Mouse (Mus musculus) liver, adult 2 months (tissue): ENCODE results near the gene Marveld3. TPM values are rescaled to one million over a fixed set of nuclear protein-coding genes. Genes with fewer than 3 reads are reported as not detected.

Experiments used
- DNase-seq: peaks from one replicate; pipeline ENCODE4 v3.0.0-alpha.2; 2011; ENCODE audit warnings: low read depth, low spot score; ENCODE audit errors: extremely low read depth
- H3K27ac ChIP-seq: fragments of 200-500 bp; replicated peaks from 2 replicates; pipeline ENCODE4 v1.5.1; 2012; ENCODE audit warnings: low read depth, mild to moderate bottlenecking, control low read depth, inconsistent platforms, low read length; ENCODE audit not compliant: insufficient read depth
- H3K27me3 ChIP-seq: fragments of 200-500 bp; 2 replicates; pipeline ENCODE4 v1.6.1; 2012; ENCODE audit warnings: mild to moderate bottlenecking, moderate library complexity, low read length, inconsistent platforms; ENCODE audit not compliant: control insufficient read depth, insufficient read depth
- H3K36me3 ChIP-seq: fragments of 200-500 bp; 2 replicates; pipeline ENCODE4 v1.6.1; 2012; ENCODE audit warnings: low read length, inconsistent platforms; ENCODE audit not compliant: control insufficient read depth, insufficient read depth
- H3K4me1 ChIP-seq: fragments of 200-500 bp; 2 replicates; pipeline ENCODE4 v1.6.1; 2011; ENCODE audit warnings: low read length; ENCODE audit not compliant: control insufficient read depth, insufficient read depth
- H3K4me3 ChIP-seq: fragments of 200-500 bp; 2 replicates; pipeline ENCODE4 v1.5.1; 2011; ENCODE audit warnings: low read depth, mild to moderate bottlenecking, control low read depth, low read length, moderate library complexity; ENCODE audit not compliant: insufficient read depth
- H3K79me2 ChIP-seq: fragments of 200-500 bp; 2 replicates; pipeline ENCODE4 v1.6.1; 2012; ENCODE audit warnings: inconsistent platforms, mild to moderate bottlenecking, low read length, moderate library complexity; ENCODE audit not compliant: control insufficient read depth, insufficient read depth
- H3K9ac ChIP-seq: fragments of 200-500 bp; 2 replicates; pipeline ENCODE4 v1.6.1; 2012; ENCODE audit warnings: low read depth, mild to moderate bottlenecking, control low read depth, inconsistent platforms, low read length
- CTCF ChIP-seq: fragments of 200-500 bp; IDR thresholded peaks from 2 replicates; pipeline ENCODE4 v1.5.1; 2011; ENCODE audit warnings: low read depth, low read length, control low read depth
- POLR2A ChIP-seq: fragments of 200-500 bp; IDR thresholded peaks from 2 replicates; pipeline ENCODE4 v1.6.1; 2011; ENCODE audit warnings: low read length, control low read depth; ENCODE audit not compliant: insufficient read depth; ENCODE audit errors: extremely low read depth
- WGBS: fragments of 180-500 bp; shearing (Covaris S2); methylation state at CpG from one replicate; pipeline ENCODE4 v1.1.7; 2018; 5-methylcytosine and 5-hydroxymethylcytosine counted together
- polyA plus RNA-seq: library from polyadenylated mRNA; depleted of rRNA; stranded (reverse); fragments of >200 nt; gene quantifications from 2 replicates; pipeline ENCODE4 v1.2.3, GENCODE M21; 2012
- total RNA-seq: library from RNA; depleted of rRNA; stranded (reverse); fragments of >200 nt; gene quantifications from 2 replicates; pipeline ENCODE4 v1.2.3, GENCODE M21; 2014

Gene Marveld3
- total and polyA plus RNA-seq, 2 experiments: 0.23 to 0.37 TPM

- no peaks in the 10 kb centered on the region for H3K27me3 ChIP-seq
- WGBS: 34% methylated on average over 15 of the region's 15 CpGs
- DNase-seq: peak; percentile 94
- peak overlapping the region; percentile 85 for H3K27ac ChIP-seq
- H3K4me3 ChIP-seq: no peak overlapping the region
- peaks cover 30% of the 10 kb centered on the region for H3K4me1 ChIP-seq
- peak overlapping the region; percentile 35; the same call in 1 of the 2 replicates for H3K9ac ChIP-seq
- no peaks in the 10 kb centered on the region for H3K36me3 ChIP-seq
- TF ChIP-seq POLR2A: no peak
- TF ChIP-seq CTCF: no peak
- no peaks in the 10 kb centered on the region for H3K79me2 ChIP-seq
Measured at GRCm38 (mm10) chr8:109982386-109983105, 20.5 kb upstream of the Marveld3 start.

- peak; percentile 99 for DNase-seq
- no peaks in the 10 kb centered on the region for H3K79me2 ChIP-seq
- peaks cover 18% of the 10 kb centered on the region for H3K4me1 ChIP-seq
- no peak for TF ChIP-seq CTCF
- H3K27ac ChIP-seq: peak overlapping the region; percentile 82
- H3K4me3 ChIP-seq: no peak overlapping the region
- no peaks in the 10 kb centered on the region for H3K36me3 ChIP-seq
- 18% methylated on average over 6 of the region's 6 CpGs for WGBS
- H3K9ac ChIP-seq: no peak overlapping the region
- H3K27me3 ChIP-seq: no peaks in the 10 kb centered on the region
Measured at GRCm38 (mm10) chr8:109979339-109979738, 17.3 kb upstream of the Marveld3 start.

- TF ChIP-seq CTCF (no peak), POLR2A (no peak)
- Histone ChIP-seq H3K9ac (no peak overlapping the region), H3K27me3 (no peaks in the 10 kb centered on the region), H3K36me3 (no peaks in the 10 kb centered on the region), H3K4me3 (no peak overlapping the region), H3K4me1 (peaks cover 10% of the 10 kb centered on the region), H3K27ac (peak overlapping the region; percentile 83), H3K79me2 (no peaks in the 10 kb centered on the region)
- peak; percentile 97 for DNase-seq
- WGBS: 18% methylated on average over 4 of the region's 4 CpGs
Measured at GRCm38 (mm10) chr8:109972901-109973300, 10.9 kb upstream of the Marveld3 start.

- Histone ChIP-seq H3K79me2 (no peaks in the 10 kb centered on the region), H3K4me1 (peaks cover 10% of the 10 kb centered on the region), H3K27ac (0 out of 2 replicates have a peak overlapping the region, but pooled peaks have one; percentile 6), H3K27me3 (no peaks in the 10 kb centered on the region), H3K4me3 (no peak overlapping the region), H3K36me3 (no peaks in the 10 kb centered on the region), H3K9ac (peak overlapping the region; percentile 63)
- peak; percentile 89 for DNase-seq
- TF ChIP-seq CTCF: peak; percentile 72
- TF ChIP-seq POLR2A: no peak
- 2% methylated on average over 9 of the region's 9 CpGs for WGBS
Measured at GRCm38 (mm10) chr8:109970323-109970722, 8.3 kb upstream of the Marveld3 start.

GRCm38 (mm10) chr8:109968837-109969236 lies 6.8 kb upstream of the Marveld3 start:
- TF ChIP-seq POLR2A: no peak
- TF ChIP-seq CTCF: peak; percentile 76
- H3K9ac ChIP-seq: no peak overlapping the region
- no peak overlapping the region for H3K4me3 ChIP-seq
- peaks cover 10% of the 10 kb centered on the region for H3K4me1 ChIP-seq
- peak; percentile 67 for DNase-seq
- WGBS: 38% methylated on average over 10 of the region's 10 CpGs
- H3K27ac ChIP-seq: no peak overlapping the region
- no peaks in the 10 kb centered on the region for H3K36me3 ChIP-seq
- no peaks in the 10 kb centered on the region for H3K79me2 ChIP-seq
- H3K27me3 ChIP-seq: no peaks in the 10 kb centered on the region

- no peaks in the 10 kb centered on the region for H3K79me2 ChIP-seq
- no peak overlapping the region for H3K4me3 ChIP-seq
- no peaks in the 10 kb centered on the region for H3K4me1 ChIP-seq
- no peak for DNase-seq
- H3K9ac ChIP-seq: no peak overlapping the region
- H3K36me3 ChIP-seq: no peaks in the 10 kb centered on the region
- no peak for TF ChIP-seq CTCF
- no peak for TF ChIP-seq POLR2A
- WGBS: 75% methylated on average over 4 of the region's 4 CpGs
- no peak overlapping the region for H3K27ac ChIP-seq
- no peaks in the 10 kb centered on the region for H3K27me3 ChIP-seq
Measured at GRCm38 (mm10) chr8:109964106-109964505, 2.1 kb upstream of the Marveld3 start.
